Mouse (Mus musculus) urinary bladder, postnatal 14 days (tissue): Measurements from ENCODE around the gene Gtf2f1.

Source experiments
- DNase-seq: peaks from one replicate; pipeline ENCODE4 v3.0.0; 2021; ENCODE audit warnings: low spot score

The Gtf2f1 gene

GRCm38 (mm10) chr17:56974708-56975240, 36.3 kb downstream of the Gtf2f1 start:
- DNase-seq = no peak

- no peak for DNase-seq
These were observed 37.0 kb downstream of the Gtf2f1 start for GRCm38 (mm10) chr17:56973956-56974707.

DNA sequence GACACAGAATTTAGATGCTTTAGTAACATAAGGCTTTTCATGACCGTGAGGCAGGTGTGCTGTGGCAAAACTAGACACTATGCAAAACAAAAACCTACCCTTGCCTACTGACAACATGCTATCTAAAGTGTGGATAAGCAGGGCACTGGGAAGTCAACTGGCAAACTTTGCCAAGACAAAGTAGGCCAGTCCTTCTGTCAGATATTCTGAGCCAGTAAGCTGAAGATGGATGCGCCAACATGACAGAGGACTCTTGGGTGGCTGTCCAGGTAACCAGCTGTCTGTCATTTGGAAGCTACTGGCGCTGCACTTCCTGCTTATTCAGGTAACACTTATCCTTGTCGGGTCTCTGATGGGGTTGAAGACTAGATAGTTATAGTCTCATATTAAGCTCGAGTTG, 41.0 kb downstream of the Gtf2f1 start:
- no peak for DNase-seq

GRCm38 (mm10) chr17:56969321-56969720, 41.8 kb downstream of the Gtf2f1 start:
- no peak for DNase-seq

DNA sequence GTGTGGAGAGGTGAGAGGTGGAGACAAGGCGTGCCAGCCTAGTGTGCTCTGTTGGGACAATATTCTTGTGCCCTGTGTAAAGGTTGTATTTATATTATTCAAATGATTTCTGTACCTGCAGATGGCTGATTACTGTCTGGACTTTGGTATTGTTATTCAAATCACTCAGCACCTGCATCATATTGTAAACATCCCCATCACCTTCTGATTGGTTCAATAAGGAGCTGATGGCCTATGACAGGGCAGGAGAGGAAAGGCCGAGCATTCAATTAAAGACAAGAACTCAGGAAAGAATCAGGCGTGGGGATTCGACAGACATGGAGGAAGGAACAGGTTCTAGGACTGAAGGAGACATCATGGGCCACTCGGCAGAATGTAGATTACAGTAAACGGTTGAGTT, 47.4 kb downstream of the Gtf2f1 start:
- no peak for DNase-seq

- DNase-seq = no peak
These were observed 48.3 kb downstream of the Gtf2f1 start for GRCm38 (mm10) chr17:56962642-56963405.

DNA sequence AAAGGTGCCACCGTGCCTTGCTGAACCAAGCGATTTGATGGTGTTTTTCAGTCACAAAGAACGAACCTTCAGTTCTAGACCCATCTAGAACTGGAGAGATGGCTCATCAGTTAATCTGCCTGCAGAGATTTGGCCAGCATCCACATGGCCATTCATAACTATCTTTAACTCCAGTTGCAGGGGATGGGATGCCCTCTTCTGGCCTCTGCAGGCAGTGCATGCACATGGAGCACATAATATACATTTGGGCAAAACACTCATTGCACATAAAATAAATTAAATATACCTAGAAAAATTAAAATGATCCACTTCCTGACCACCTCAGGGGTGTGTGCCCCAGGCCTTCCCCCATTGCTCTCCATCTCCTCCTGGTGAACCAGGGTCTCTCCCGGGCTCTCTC, 49.2 kb downstream of the Gtf2f1 start:
- DNase-seq = no peak

GRCm38 (mm10) chr17:56958667-56959066, 52.4 kb downstream of the Gtf2f1 start:
- DNase-seq = no peak

DNA sequence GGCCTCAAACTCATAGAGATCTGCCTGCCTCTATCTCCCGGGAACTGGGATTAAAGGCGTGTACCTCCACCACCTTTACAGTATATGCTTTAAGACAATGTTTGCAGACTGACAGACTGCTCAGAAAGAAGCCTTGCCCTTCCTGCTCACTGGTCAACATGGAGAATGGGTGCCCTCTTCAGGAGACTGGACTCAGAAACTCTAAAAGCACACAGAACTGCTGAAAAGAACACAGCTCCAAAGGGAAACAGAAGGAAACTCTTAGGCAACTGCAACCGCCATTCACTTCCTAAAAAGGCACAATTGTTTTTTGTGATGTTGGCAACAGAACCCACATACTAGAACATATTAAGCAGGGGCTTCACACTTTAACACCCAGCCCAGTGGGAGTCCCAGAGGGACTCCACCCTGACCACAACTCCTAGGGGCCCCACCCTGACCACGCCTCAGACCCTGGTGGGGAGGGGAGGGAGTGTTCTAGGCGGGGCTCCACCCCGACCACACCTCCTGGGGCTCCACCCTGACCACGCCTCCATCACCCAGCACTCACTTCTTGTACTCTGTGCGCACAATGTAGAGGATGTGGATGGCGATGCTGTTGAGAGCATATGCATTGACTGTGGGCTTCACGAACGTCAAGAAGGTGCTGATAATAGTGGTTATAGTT, 53.2 kb downstream of the Gtf2f1 start:
- no peak for DNase-seq

DNA sequence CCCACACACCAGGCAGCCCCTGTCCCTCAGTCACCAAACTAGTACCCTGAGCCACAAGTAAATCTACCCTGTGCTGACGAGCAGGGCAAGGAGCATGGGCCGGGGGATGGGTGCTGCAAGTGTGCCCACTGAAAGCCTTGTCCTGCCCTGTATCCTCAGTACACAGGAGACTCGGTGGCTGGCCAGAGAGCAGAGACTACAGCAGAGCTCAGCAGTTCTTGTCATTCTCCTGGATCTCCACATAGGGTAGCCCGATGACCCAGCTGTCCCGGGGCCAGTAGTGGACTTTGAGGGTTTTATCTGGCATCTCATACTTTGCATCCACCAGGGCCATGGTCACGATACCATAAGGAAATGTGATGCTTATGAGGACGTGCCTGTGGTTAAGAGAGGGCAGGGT, 56.2 kb downstream of the Gtf2f1 start:
- no peak for DNase-seq
